Mouse (Mus musculus) spleen, adult 2 months (tissue): ENCODE data around the gene Tor4a.

Source experiments
- CTCF ChIP-seq: fragments of 200-500 bp; IDR thresholded peaks from 2 replicates; pipeline ENCODE4 v1.5.1; 2011; ENCODE audit warnings: mild to moderate bottlenecking, inconsistent platforms; ENCODE audit not compliant: insufficient read depth, insufficient read length, insufficient replicate concordance; ENCODE audit errors: extremely low read depth
- POLR2A ChIP-seq: fragments of 200-500 bp; IDR thresholded peaks from 2 replicates; pipeline ENCODE4 v1.6.1; 2011; ENCODE audit warnings: low read depth, low read length, inconsistent platforms

- no peak for TF ChIP-seq POLR2A
- TF ChIP-seq CTCF, result peak; percentile 95; the same call in 1 of the 2 replicates
These were observed 3.3 kb downstream of the Tor4a start for GRCm38 (mm10) chr2:25193330-25193770.
